Comparison of ENCODE assay signal across 10 mouse cellular contexts in the genomic region with DNA sequence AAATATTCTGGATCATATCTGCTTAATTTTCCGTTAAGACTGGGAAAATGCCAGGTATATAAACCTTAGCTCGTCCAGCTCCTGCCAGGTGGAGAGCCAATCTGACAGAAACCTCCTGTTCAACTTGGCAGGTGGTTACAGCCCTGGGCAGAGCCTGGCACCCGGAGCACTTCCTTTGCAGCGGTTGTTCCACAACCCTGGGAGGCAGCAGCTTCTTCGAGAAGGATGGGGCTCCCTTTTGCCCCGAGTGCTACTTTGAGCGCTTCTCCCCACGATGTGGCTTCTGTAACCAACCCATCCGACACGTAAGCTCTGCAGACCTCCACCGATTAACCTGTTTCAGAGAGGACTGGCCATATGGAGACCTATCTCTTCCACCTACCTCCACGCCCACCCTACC. TPM values are rescaled to one million over a fixed set of nuclear protein-coding genes. Genes with fewer than 3 reads are reported as not detected.
DNase-seq lines count a peak whose midpoint lies in the region; ATAC-seq and TF ChIP-seq lines count a peak whose summit lies in the region.
"Had no signal": no experiment of that assay in that cellular context is flagged by ENCODE, and none has a peak within 500 bp of the region (broad histone marks: within the 10 kb centered on the region; RNA-seq: fewer than 3 reads in every experiment).

No protein-coding gene starts in this region.

- peak; percentile 27 for DNase-seq in liver, embryonic 11.5 days (ENCODE audit: low spot score)
- DNase-seq in liver, postnatal 0 days, result no peak
- no peak for DNase-seq in forebrain, embryonic 10.5 days (ENCODE audit: extremely low spot score, low spot score)
- DNase-seq in thymus, postnatal 10 days (ENCODE audit: low spot score in 2 of 2), result peak; percentile 22 to 31
- DNase-seq in kidney, adult 8-10 months, result no peak

- no peak overlapping the region for H3K27ac ChIP-seq in liver, embryonic 11.5 days (ENCODE audit: low read depth, low read length)
- H3K27ac ChIP-seq in liver, postnatal 0 days (ENCODE audit: low read depth), result no peak overlapping the region
- peak overlapping the region; percentile 74; the same call in 1 of the 2 replicates for H3K27ac ChIP-seq in forebrain, embryonic 10.5 days
- H3K27ac ChIP-seq in limb, embryonic 12.5 days, result no peak overlapping the region
- H3K27ac ChIP-seq: liver, embryonic 12.5 days had no signal

- 62% methylated on average over 12 of the region's 12 CpGs for whole genome bisulfite sequencing in liver, embryonic 11.5 days
- 45% methylated on average over 12 of the region's 12 CpGs for WGBS in liver, postnatal 0 days (ENCODE audit: insufficient replicate concordance)
- WGBS in forebrain, embryonic 10.5 days, result 52% methylated on average over 12 of the region's 12 CpGs
- WGBS in limb, embryonic 12.5 days, result 48% methylated on average over 12 of the region's 12 CpGs

- no peak for TF ChIP-seq EP300 in liver, postnatal 0 days (IDR thresholded peaks at IDR 0.05; ENCODE audit: low read depth)

- TF ChIP-seq CTCF in liver, postnatal 0 days (IDR thresholded peaks at IDR 0.05; ENCODE audit: low read depth), result no peak

- peaks cover 4% of the 10 kb centered on the region for H3K4me1 ChIP-seq in liver, embryonic 11.5 days (replicated peaks; ENCODE audit: control insufficient read depth, insufficient read depth, low read length)
- H3K4me1 ChIP-seq in liver, postnatal 0 days (ENCODE audit: insufficient read depth), result peaks cover 6% of the 10 kb centered on the region
- H3K4me1 ChIP-seq in forebrain, embryonic 10.5 days, result peaks cover 33% of the 10 kb centered on the region
- H3K4me1 ChIP-seq in limb, embryonic 12.5 days (replicated peaks), result peaks cover 14% of the 10 kb centered on the region

- no peak for ATAC-seq in liver, embryonic 11.5 days (replicated peaks; ENCODE audit: low FRiP score)
- no peak for ATAC-seq in liver, postnatal 0 days
- ATAC-seq in limb, embryonic 12.5 days (ENCODE audit: insufficient number of reproducible peaks, insufficient read depth, low FRiP score, low TSS enrichment, low read depth), result no peak
- no peak for ATAC-seq in erythroblast, adult 5-6 weeks (replicated peaks; ENCODE audit: low FRiP score, poor library complexity, severe bottlenecking)
- no peak for ATAC-seq in megakaryocyte, adult 5-6 weeks (ENCODE audit: poor library complexity, severe bottlenecking)
- ATAC-seq: liver, embryonic 12.5 days had no signal

- no peak overlapping the region for H3K4me3 ChIP-seq in liver, embryonic 11.5 days (ENCODE audit: low read depth, low read length)
- H3K4me3 ChIP-seq in liver, postnatal 0 days (ENCODE audit: low read depth, low read length), result no peak overlapping the region
- H3K4me3 ChIP-seq in forebrain, embryonic 10.5 days, result peak overlapping the region; percentile 52
- peak overlapping the region; percentile 35 for H3K4me3 ChIP-seq in limb, embryonic 12.5 days (replicated peaks)
- H3K4me3 ChIP-seq: liver, embryonic 12.5 days had no signal

- H3K4me2 ChIP-seq in liver, embryonic 11.5 days, result peak overlapping the region; percentile 49
- H3K4me2 ChIP-seq in liver, postnatal 0 days (ENCODE audit: low read depth, low read length), result no peak overlapping the region
- H3K4me2 ChIP-seq in limb, embryonic 12.5 days, result peak overlapping the region; percentile 62

- no peaks in the 10 kb centered on the region for H3K9me3 ChIP-seq in liver, embryonic 11.5 days (ENCODE audit: control insufficient read depth, low read length)
- H3K9me3 ChIP-seq in liver, postnatal 0 days (ENCODE audit: low read length), result no peaks in the 10 kb centered on the region
- H3K9me3 ChIP-seq in forebrain, embryonic 10.5 days, result no peaks in the 10 kb centered on the region
- no peaks in the 10 kb centered on the region for H3K9me3 ChIP-seq in limb, embryonic 12.5 days
- H3K9me3 ChIP-seq: liver, embryonic 12.5 days had no signal

- H3K36me3 ChIP-seq in liver, embryonic 11.5 days (ENCODE audit: control insufficient read depth, insufficient read depth, low read length), result peaks cover 4% of the 10 kb centered on the region
- no peaks in the 10 kb centered on the region for H3K36me3 ChIP-seq in liver, postnatal 0 days (replicated peaks; ENCODE audit: insufficient read depth, low read length)
- no peaks in the 10 kb centered on the region; the same call in 1 of the 2 replicates for H3K36me3 ChIP-seq in forebrain, embryonic 10.5 days (replicated peaks)
- H3K36me3 ChIP-seq in limb, embryonic 12.5 days, result peaks cover 5% of the 10 kb centered on the region; the same call in 1 of the 2 replicates

- H3K9ac ChIP-seq in liver, embryonic 11.5 days (ENCODE audit: low read depth, low read length), result no peak overlapping the region
- no peak overlapping the region for H3K9ac ChIP-seq in liver, postnatal 0 days (replicated peaks)
- H3K9ac ChIP-seq in limb, embryonic 12.5 days (replicated peaks), result peak overlapping the region; percentile 48
- H3K9ac ChIP-seq: liver, embryonic 12.5 days had no signal

- H3K27me3 ChIP-seq in liver, embryonic 11.5 days (replicated peaks; ENCODE audit: control insufficient read depth, insufficient read depth, low read length), result peaks cover 13% of the 10 kb centered on the region
- peaks cover 11% of the 10 kb centered on the region for H3K27me3 ChIP-seq in liver, postnatal 0 days (ENCODE audit: insufficient read depth, low read length)
- H3K27me3 ChIP-seq in forebrain, embryonic 10.5 days (ENCODE audit: poor library complexity, severe bottlenecking), result peaks cover 57% of the 10 kb centered on the region
- H3K27me3 ChIP-seq in limb, embryonic 12.5 days, result peaks cover 10% of the 10 kb centered on the region

RNA-seq across cellular contexts. Expression of gene Tgfb1i1, which starts 5.3 kb away (rescaled TPM):
- 35.3 and 38.2 TPM in 2 replicates for polyA plus RNA-seq in liver, embryonic 11.5 days (2014; fragmentation: Nextera tagmentation; extraction: Ambion mirVana)
- polyA plus RNA-seq in liver, postnatal 0 days (2015; fragmentation: Nextera tagmentation; extraction: Ambion mirVana), result 10.1 and 10.4 TPM in 2 replicates
- polyA plus RNA-seq in forebrain, embryonic 10.5 days (2016; fragmentation: Nextera tagmentation; extraction: Ambion mirVana), result 22.5 and 23.3 TPM in 2 replicates
- 22.3 and 27.7 TPM in 2 replicates for polyA plus RNA-seq in limb, embryonic 12.5 days (2016; fragmentation: Nextera tagmentation; extraction: Ambion mirVana)
- 0.96 and 2.9 TPM in 2 replicates for total RNA-seq in erythroblast, adult 5-6 weeks (2015; ENCODE audit: low replicate concordance)
- 0.84 TPM in 1 of 2 replicates, not detected in the other for total RNA-seq in erythroblast, adult 5-6 weeks (2017; ENCODE audit: low replicate concordance)
- total RNA-seq in megakaryocyte, adult 5-6 weeks (2015), result 1.1 TPM in 1 of 2 replicates, not detected in the other
- total RNA-seq in megakaryocyte, adult 5-6 weeks (2017), result 0.07 TPM in 1 of 2 replicates, not detected in the other

RNA-seq across cellular contexts. Expression of gene Slc5a2, which starts 13.5 kb away (rescaled TPM):
- 2.1 and 3.0 TPM in 2 replicates for polyA plus RNA-seq in liver, embryonic 11.5 days (2014; fragmentation: Nextera tagmentation; extraction: Ambion mirVana)
- polyA plus RNA-seq in liver, postnatal 0 days (2015; fragmentation: Nextera tagmentation; extraction: Ambion mirVana), result 1.3 and 1.8 TPM in 2 replicates
- polyA plus RNA-seq in forebrain, embryonic 10.5 days (2016; fragmentation: Nextera tagmentation; extraction: Ambion mirVana), result 0.28 TPM in 1 of 2 replicates, not detected in the other
- polyA plus RNA-seq in limb, embryonic 12.5 days (2016; fragmentation: Nextera tagmentation; extraction: Ambion mirVana), result not detected in 2 replicates
- not detected in 2 replicates for total RNA-seq in erythroblast, adult 5-6 weeks (2015; ENCODE audit: low replicate concordance)
- total RNA-seq in erythroblast, adult 5-6 weeks (2017; ENCODE audit: low replicate concordance), result 0.85 TPM in 1 of 2 replicates, not detected in the other
- total RNA-seq in megakaryocyte, adult 5-6 weeks (2015), result 0.68 TPM in 1 of 2 replicates, not detected in the other
- not detected in 2 replicates for total RNA-seq in megakaryocyte, adult 5-6 weeks (2017)
- total RNA-seq: heart, adult 8-10 months had no signal

RNA-seq across cellular contexts. Expression of gene 9130023H24Rik, which starts 14.1 kb away (rescaled TPM):
- polyA plus RNA-seq in liver, embryonic 11.5 days (2014; fragmentation: Nextera tagmentation; extraction: Ambion mirVana), result 3.8 and 4.5 TPM in 2 replicates
- 1.7 and 2.2 TPM in 2 replicates for polyA plus RNA-seq in liver, postnatal 0 days (2015; fragmentation: Nextera tagmentation; extraction: Ambion mirVana)
- polyA plus RNA-seq in forebrain, embryonic 10.5 days (2016; fragmentation: Nextera tagmentation; extraction: Ambion mirVana), result 10.0 and 10.7 TPM in 2 replicates
- polyA plus RNA-seq in limb, embryonic 12.5 days (2016; fragmentation: Nextera tagmentation; extraction: Ambion mirVana), result 9.9 and 10.1 TPM in 2 replicates
- 1.7 and 3.3 TPM in 2 replicates for total RNA-seq in erythroblast, adult 5-6 weeks (2015; ENCODE audit: low replicate concordance)
- total RNA-seq in erythroblast, adult 5-6 weeks (2017; ENCODE audit: low replicate concordance), result 1.8 and 2.7 TPM in 2 replicates
- 4.4 and 5.1 TPM in 2 replicates for total RNA-seq in megakaryocyte, adult 5-6 weeks (2015)
- 4.3 and 5.3 TPM in 2 replicates for total RNA-seq in megakaryocyte, adult 5-6 weeks (2017)

RNA-seq across cellular contexts. Expression of gene Armc5, which starts 14.8 kb away (rescaled TPM):
- 15.1 and 15.8 TPM in 2 replicates for polyA plus RNA-seq in liver, embryonic 11.5 days (2014; fragmentation: Nextera tagmentation; extraction: Ambion mirVana)
- polyA plus RNA-seq in liver, postnatal 0 days (2015; fragmentation: Nextera tagmentation; extraction: Ambion mirVana), result 5.4 and 5.6 TPM in 2 replicates
- polyA plus RNA-seq in forebrain, embryonic 10.5 days (2016; fragmentation: Nextera tagmentation; extraction: Ambion mirVana), result 15.3 and 15.4 TPM in 2 replicates
- 16.2 and 17.9 TPM in 2 replicates for polyA plus RNA-seq in limb, embryonic 12.5 days (2016; fragmentation: Nextera tagmentation; extraction: Ambion mirVana)
- total RNA-seq in erythroblast, adult 5-6 weeks (2015; ENCODE audit: low replicate concordance), result 1.3 and 2.3 TPM in 2 replicates
- total RNA-seq in erythroblast, adult 5-6 weeks (2017; ENCODE audit: low replicate concordance), result 2.2 and 4.0 TPM in 2 replicates
- 3.1 and 3.9 TPM in 2 replicates for total RNA-seq in megakaryocyte, adult 5-6 weeks (2015)
- total RNA-seq in megakaryocyte, adult 5-6 weeks (2017), result 7.0 TPM in 2 replicates

RNA-seq across cellular contexts. Expression of gene Cox6a2, which starts 45.8 kb away (rescaled TPM):
- polyA plus RNA-seq in liver, embryonic 11.5 days (2014; fragmentation: Nextera tagmentation; extraction: Ambion mirVana), result 2.3 and 6.3 TPM in 2 replicates
- polyA plus RNA-seq in liver, postnatal 0 days (2015; fragmentation: Nextera tagmentation; extraction: Ambion mirVana), result 1.1 and 15.6 TPM in 2 replicates
- polyA plus RNA-seq in forebrain, embryonic 10.5 days (2016; fragmentation: Nextera tagmentation; extraction: Ambion mirVana), result not detected in 2 replicates
- polyA plus RNA-seq in limb, embryonic 12.5 days (2016; fragmentation: Nextera tagmentation; extraction: Ambion mirVana), result 6.8 and 10.4 TPM in 2 replicates
- not detected in 2 replicates for total RNA-seq in erythroblast, adult 5-6 weeks (2015; ENCODE audit: low replicate concordance)
- 0.60 and 1.4 TPM in 2 replicates for total RNA-seq in erythroblast, adult 5-6 weeks (2017; ENCODE audit: low replicate concordance)
- total RNA-seq in megakaryocyte, adult 5-6 weeks (2015), result 1.3 and 6.9 TPM in 2 replicates
- 2.9 and 5.4 TPM in 2 replicates for total RNA-seq in megakaryocyte, adult 5-6 weeks (2017)

Comparison
In these comparisons a context has a peak if more than half of its experiments do, and no peak if none do; other contexts are left out.
1. DNase-seq: peak in liver, embryonic 11.5 days (single experiment) and thymus, postnatal 10 days (2 of 2); none in liver, postnatal 0 days (single experiment), forebrain, embryonic 10.5 days (single experiment) and kidney, adult 8-10 months (0 of 2).
2. H3K4me3 ChIP-seq: peak in forebrain, embryonic 10.5 days (single experiment) and limb, embryonic 12.5 days (single experiment); none in liver, embryonic 11.5 days (single experiment) and liver, postnatal 0 days (single experiment).